Mouse (Mus musculus) mouse embryonic stem cell (cell line): ENCODE measurements around the gene Dph1.

Experiments used
- in situ Hi-C, 2 experiments: fragments of 300-500 bp; cut with MboI; formaldehyde crosslinking; loops; 1 replicate in 1 of 2; 3 replicates in 1 of 2; pipeline ENCODE4 v1.14.3; 2019 to 2020; ENCODE audit warnings: low sequenced_read_pairs in 2 of 2, low pct_unique_long_range_greater_than_20kb in 1 of 2, mixed read lengths in 1 of 2; ENCODE audit not compliant: unreplicated experiment in 1 of 2

Dph1 gene

GRCm38 (mm10) chr11:75129481-75129880 is 61.6 kb downstream of the Dph1 start:
- in situ Hi-C loops: no loop called here
